Mouse (Mus musculus) heart, adult 18-20 months (tissue): ENCODE measurements around the gene Cabcoco1. TPM values are rescaled to one million over a fixed set of nuclear protein-coding genes. Genes with fewer than 3 reads are reported as not detected.
A peak's percentile ranks its signal among the peaks of the same experiment; 100 is the strongest.

Experiments used
- DNase-seq, 2 experiments: peaks; one replicate each; pipeline ENCODE4 v3.0.0; 2021 to 2022; ENCODE audit warnings: mixed read lengths in 1 of 2
- total RNA-seq, 2 experiments: library from RNA; stranded (reverse); gene quantifications; 2 replicates each; pipeline ENCODE4 v1.2.3; 2021

The Cabcoco1 gene
- total RNA-seq, 2 experiments from 2014 or later: 22.4 to 23.5 TPM

- no peak for DNase-seq
Measured at GRCm38 (mm10) chr10:68512433-68513019, 29.2 kb downstream of the Cabcoco1 start.

- DNase-seq: no peak
Measured at GRCm38 (mm10) chr10:68507741-68508140, 34.0 kb downstream of the Cabcoco1 start.

- no peak for DNase-seq
Measured at GRCm38 (mm10) chr10:68506242-68506641, 35.5 kb downstream of the Cabcoco1 start.

- no peak for DNase-seq
Measured at GRCm38 (mm10) chr10:68504586-68505152, 37.0 kb downstream of the Cabcoco1 start.

GRCm38 (mm10) chr10:68501067-68501466, 40.6 kb downstream of the Cabcoco1 start:
- DNase-seq: no peak

GRCm38 (mm10) chr10:68495246-68495645, 46.5 kb downstream of the Cabcoco1 start:
- DNase-seq: no peak

GRCm38 (mm10) chr10:68491557-68491956, 50.1 kb downstream of the Cabcoco1 start:
- peak in 1 of 2 experiments; percentile 5 for DNase-seq

GRCm38 (mm10) chr10:68490781-68491180, 50.9 kb downstream of the Cabcoco1 start:
- no peak for DNase-seq

- DNase-seq: no peak
Measured at GRCm38 (mm10) chr10:68472799-68473198, 68.9 kb downstream of the Cabcoco1 start.

- DNase-seq: no peak
Measured at GRCm38 (mm10) chr10:68465737-68466327, 75.9 kb downstream of the Cabcoco1 start.

GRCm38 (mm10) chr10:68464943-68465342, 76.8 kb downstream of the Cabcoco1 start:
- peak; percentile 61 to 84 for DNase-seq

- DNase-seq: no peak
Measured at GRCm38 (mm10) chr10:68459784-68460183, 81.9 kb downstream of the Cabcoco1 start.

- no peak for DNase-seq
Measured at GRCm38 (mm10) chr10:68457019-68457418, 84.7 kb downstream of the Cabcoco1 start.

GRCm38 (mm10) chr10:68454541-68454940, 87.2 kb downstream of the Cabcoco1 start:
- no peak for DNase-seq

- peak; percentile 9 to 27 for DNase-seq
Measured at GRCm38 (mm10) chr10:68446797-68447125, 94.9 kb downstream of the Cabcoco1 start.

- peak in 1 of 2 experiments; percentile 30 for DNase-seq
Measured at GRCm38 (mm10) chr10:68445876-68446796, 95.6 kb downstream of the Cabcoco1 start.

GRCm38 (mm10) chr10:68445244-68445811, 96.4 kb downstream of the Cabcoco1 start:
- no peak for DNase-seq

- DNase-seq: no peak
Measured at GRCm38 (mm10) chr10:68444361-68445114, 97.2 kb downstream of the Cabcoco1 start.

- no peak for DNase-seq
Measured at GRCm38 (mm10) chr10:68443132-68443531, 98.6 kb downstream of the Cabcoco1 start.

GRCm38 (mm10) chr10:68442713-68443112, 99.0 kb downstream of the Cabcoco1 start:
- DNase-seq: no peak

GRCm38 (mm10) chr10:68441931-68442662, 99.6 kb downstream of the Cabcoco1 start:
- no peak for DNase-seq
